Mouse (Mus musculus): ENCODE results near the gene Lce1g.

DNA sequence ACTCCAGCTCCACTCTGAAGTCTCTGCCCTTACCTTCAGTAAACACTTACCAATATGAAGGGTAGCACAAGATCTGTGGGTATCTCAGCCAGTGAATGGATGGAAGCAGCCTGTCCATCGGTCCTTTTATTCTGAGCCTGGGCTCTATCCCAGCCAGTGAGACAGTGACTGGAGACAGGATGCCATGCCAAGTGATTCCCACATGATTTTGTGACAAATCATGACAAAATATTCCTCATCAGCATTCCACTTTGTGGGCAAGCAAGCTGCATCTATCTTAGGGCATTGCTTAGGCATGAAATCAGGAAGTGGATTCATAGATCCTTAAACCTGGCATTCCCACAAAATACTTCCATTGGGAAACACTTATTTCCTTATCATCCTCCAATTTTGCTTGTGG, at the start of gene Lce1g:
- no peak for TF ChIP-seq POLR2A (IDR thresholded peaks at IDR 0.05; ENCODE audit: insufficient read depth, low read length)
- TF ChIP-seq CTCF (IDR thresholded peaks at IDR 0.05; ENCODE audit: low read depth, low read length): no peak
- TF ChIP-seq EP300 (IDR thresholded peaks at IDR 0.05; ENCODE audit: insufficient read depth, low read depth, low read length): no peak

Data from ES-Bruce4 (cell line).